Comparison of ENCODE assay signal across 9 mouse cellular contexts in the genomic region with DNA sequence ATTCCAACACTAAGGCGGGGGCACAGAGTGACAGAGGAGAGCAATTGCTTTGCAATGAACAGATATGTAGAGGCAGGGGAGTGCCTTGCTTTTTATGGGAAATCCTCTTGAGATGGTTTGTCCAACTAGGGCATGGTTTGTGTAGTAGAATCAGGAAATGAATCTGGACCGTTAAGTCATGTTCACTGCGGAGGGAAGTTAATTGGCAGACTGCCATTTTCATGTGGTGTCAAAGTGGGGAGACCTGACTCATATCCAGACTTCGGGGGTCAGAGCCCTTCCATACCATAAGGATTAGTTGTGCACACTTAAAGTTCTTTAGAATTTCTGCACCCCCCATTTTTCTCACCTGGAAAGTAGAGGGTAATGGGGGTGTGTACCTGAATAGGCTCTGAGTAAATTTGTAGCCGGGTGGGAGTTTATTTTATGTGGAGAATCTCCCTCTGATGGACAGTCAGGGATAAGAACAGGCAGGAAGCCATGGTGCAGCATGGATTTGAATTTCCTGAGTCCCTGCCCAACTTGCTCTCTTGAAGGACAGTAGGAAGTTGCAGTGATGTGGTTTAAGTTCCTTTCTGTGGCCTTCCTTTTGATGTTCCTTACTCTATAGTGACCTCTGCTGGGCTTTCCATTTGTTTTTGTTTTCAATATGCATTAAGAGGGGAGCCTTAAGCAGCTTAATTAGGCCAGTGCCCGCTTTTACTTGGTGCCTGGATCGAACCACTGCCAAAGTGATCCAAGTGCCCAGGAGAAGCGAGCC.
DNase-seq lines count a peak whose midpoint lies in the region; ATAC-seq lines count a peak whose summit lies in the region.
"Had no signal": no experiment of that assay in that cellular context is flagged by ENCODE, and none has a peak within 500 bp of the region (broad histone marks: within the 10 kb centered on the region; RNA-seq: fewer than 3 reads in every experiment).

No protein-coding gene starts in this region.

- no peaks in the 10 kb centered on the region for H3K27me3 ChIP-seq in limb, embryonic 13.5 days
- H3K27me3 ChIP-seq in limb, embryonic 10.5 days (ENCODE audit: low read depth, poor library complexity, severe bottlenecking) = no peaks in the 10 kb centered on the region
- no peaks in the 10 kb centered on the region for H3K27me3 ChIP-seq in kidney, embryonic 16.5 days (ENCODE audit: insufficient read depth, low read length)

- 0 out of 2 replicates have a peak, but pooled peaks have one; percentile 30 for ATAC-seq in limb, embryonic 13.5 days (ENCODE audit: low FRiP score, low read depth)
- peak; percentile 73 for ATAC-seq in common myeloid progenitor, adult 5-6 weeks (replicated peaks; ENCODE audit: low read depth, poor library complexity, severe bottlenecking)
- peak; percentile 55; the same call in 1 of the 2 replicates for ATAC-seq in kidney, embryonic 16.5 days (ENCODE audit: low FRiP score, low TSS enrichment)
- no peak for ATAC-seq in frontal cortex, adult (ENCODE audit: low TSS enrichment)

- peaks cover 26% of the 10 kb centered on the region for H3K4me1 ChIP-seq in limb, embryonic 13.5 days
- H3K4me1 ChIP-seq in limb, embryonic 10.5 days = peaks cover 20% of the 10 kb centered on the region
- no peaks in the 10 kb centered on the region for H3K4me1 ChIP-seq in kidney, embryonic 16.5 days (ENCODE audit: insufficient read depth, low read length)

- no peak overlapping the region for H3K4me2 ChIP-seq in limb, embryonic 13.5 days (replicated peaks)
- H3K4me2 ChIP-seq in kidney, embryonic 16.5 days (replicated peaks; ENCODE audit: low read depth, low read length) = no peak overlapping the region

- DNase-seq in adrenal gland, adult 2 months = peak; percentile 28
- no peak for DNase-seq in adrenal gland, postnatal 25 days
- DNase-seq in limb, embryonic 10.5 days (ENCODE audit: low spot score) = no peak
- peak; percentile 69 for DNase-seq in retina, embryonic 14.5 days (ENCODE audit: low spot score)

- no peak overlapping the region for H3K27ac ChIP-seq in limb, embryonic 13.5 days
- no peak overlapping the region for H3K27ac ChIP-seq in limb, embryonic 10.5 days
- no peak overlapping the region for H3K27ac ChIP-seq in kidney, embryonic 16.5 days (ENCODE audit: low read length)
- H3K27ac ChIP-seq: macrophage had no signal

- no peak overlapping the region for H3K9ac ChIP-seq in limb, embryonic 13.5 days
- H3K9ac ChIP-seq in kidney, embryonic 16.5 days (replicated peaks; ENCODE audit: low read length) = no peak overlapping the region

- 37% methylated on average over 8 of the region's 8 CpGs for WGBS in limb, embryonic 13.5 days
- 70% methylated on average over 8 of the region's 8 CpGs for WGBS in limb, embryonic 10.5 days
- WGBS in kidney, embryonic 16.5 days = 52% methylated on average over 8 of the region's 8 CpGs

- H3K4me3 ChIP-seq in limb, embryonic 13.5 days = no peak overlapping the region
- H3K4me3 ChIP-seq in limb, embryonic 10.5 days = no peak overlapping the region
- no peak overlapping the region for H3K4me3 ChIP-seq in kidney, embryonic 16.5 days (ENCODE audit: low read length)

- H3K9me3 ChIP-seq in limb, embryonic 13.5 days = no peaks in the 10 kb centered on the region
- no peaks in the 10 kb centered on the region for H3K9me3 ChIP-seq in limb, embryonic 10.5 days (replicated peaks)
- H3K9me3 ChIP-seq in kidney, embryonic 16.5 days (ENCODE audit: low read length) = no peaks in the 10 kb centered on the region

- peaks cover 19% of the 10 kb centered on the region for H3K36me3 ChIP-seq in limb, embryonic 13.5 days
- H3K36me3 ChIP-seq in limb, embryonic 10.5 days = peaks cover 3% of the 10 kb centered on the region; the same call in 1 of the 2 replicates
- no peaks in the 10 kb centered on the region for H3K36me3 ChIP-seq in kidney, embryonic 16.5 days (ENCODE audit: insufficient read depth, low read length)

Comparison
In these comparisons a context has a peak if more than half of its experiments do, and no peak if none do; other contexts are left out.
1. DNase-seq: peak in adrenal gland, adult 2 months (single experiment) and retina, embryonic 14.5 days (single experiment); none in adrenal gland, postnatal 25 days (single experiment) and limb, embryonic 10.5 days (single experiment).